8 mouse cellular contexts compared by ENCODE assay signal in genomic region chr9:45555036-45555826, GRCm38 (mm10).
DNase-seq lines count a peak whose midpoint lies in the region; ATAC-seq and TF ChIP-seq lines count a peak whose summit lies in the region.

No protein-coding gene starts in this region.

- H3K4me3 ChIP-seq in left cerebral cortex, adult 2 months = no peak overlapping the region
- H3K4me3 ChIP-seq in forebrain, embryonic 11.5 days (ENCODE audit: low read depth, low read length) = no peak overlapping the region
- no peak overlapping the region for H3K4me3 ChIP-seq in hindbrain, embryonic 11.5 days (ENCODE audit: low read depth, low read length)
- no peak overlapping the region for H3K4me3 ChIP-seq in midbrain, embryonic 13.5 days (replicated peaks)

- no peak overlapping the region for H3K9ac ChIP-seq in forebrain, embryonic 11.5 days (ENCODE audit: low read length)
- H3K9ac ChIP-seq in hindbrain, embryonic 11.5 days (ENCODE audit: low read depth, low read length) = no peak overlapping the region
- H3K9ac ChIP-seq in midbrain, embryonic 13.5 days (replicated peaks) = no peak overlapping the region

- H3K27ac ChIP-seq in left cerebral cortex, adult 2 months = peak overlapping the region; percentile 75
- no peak overlapping the region for H3K27ac ChIP-seq in forebrain, embryonic 11.5 days (ENCODE audit: low read depth, low read length)
- no peak overlapping the region for H3K27ac ChIP-seq in hindbrain, embryonic 11.5 days (ENCODE audit: low read depth, low read length)
- peak overlapping the region; percentile 27 for H3K27ac ChIP-seq in midbrain, embryonic 13.5 days

- H3K4me2 ChIP-seq in forebrain, embryonic 11.5 days (ENCODE audit: low read depth, low read length, severe bottlenecking) = no peak overlapping the region
- no peak overlapping the region for H3K4me2 ChIP-seq in hindbrain, embryonic 11.5 days (replicated peaks; ENCODE audit: low read depth, low read length)
- H3K4me2 ChIP-seq in midbrain, embryonic 13.5 days (replicated peaks) = 0 out of 2 replicates have a peak overlapping the region, but pooled peaks have one; percentile 7

- TF ChIP-seq CTCF in left cerebral cortex, adult 2 months (IDR thresholded peaks at IDR 0.05) = no peak

- H3K27me3 ChIP-seq in forebrain, embryonic 11.5 days (ENCODE audit: control insufficient read depth, insufficient read depth, low read length) = no peaks in the 10 kb centered on the region
- no peaks in the 10 kb centered on the region for H3K27me3 ChIP-seq in hindbrain, embryonic 11.5 days (ENCODE audit: control insufficient read depth, insufficient read depth, low read length)
- no peaks in the 10 kb centered on the region for H3K27me3 ChIP-seq in midbrain, embryonic 13.5 days

- H3K4me1 ChIP-seq in forebrain, embryonic 11.5 days (replicated peaks; ENCODE audit: control insufficient read depth, insufficient read depth, low read length) = no peaks in the 10 kb centered on the region; the same call in 1 of the 2 replicates
- H3K4me1 ChIP-seq in hindbrain, embryonic 11.5 days (replicated peaks; ENCODE audit: control insufficient read depth, insufficient read depth, low read length) = peaks cover 1% of the 10 kb centered on the region; the same call in 1 of the 2 replicates
- H3K4me1 ChIP-seq in midbrain, embryonic 13.5 days (replicated peaks) = peaks cover 27% of the 10 kb centered on the region

- WGBS in forebrain, embryonic 11.5 days = 33% methylated on average over 17 of the region's 17 CpGs
- 41% methylated on average over 17 of the region's 17 CpGs for WGBS in hindbrain, embryonic 11.5 days
- 24% methylated on average over 17 of the region's 17 CpGs for WGBS in midbrain, embryonic 13.5 days

- intact Hi-C loops in left cerebral cortex, adult 2 months (cut with DNase I) = no loop called here
- intact Hi-C loops in gastrocnemius, postnatal 36 days (cut with DNase I) = no loop called here

- ATAC-seq in forebrain, embryonic 11.5 days (replicated peaks; ENCODE audit: low FRiP score) = no peak
- no peak for ATAC-seq in hindbrain, embryonic 11.5 days (ENCODE audit: low FRiP score)
- ATAC-seq in midbrain, embryonic 13.5 days = peak; percentile 43; the same call in 1 of the 2 replicates

- no peaks in the 10 kb centered on the region for H3K36me3 ChIP-seq in forebrain, embryonic 11.5 days (ENCODE audit: control insufficient read depth, insufficient read depth, low read length)
- no peaks in the 10 kb centered on the region for H3K36me3 ChIP-seq in hindbrain, embryonic 11.5 days (ENCODE audit: control insufficient read depth, insufficient read depth, low read length)
- H3K36me3 ChIP-seq in midbrain, embryonic 13.5 days = no peaks in the 10 kb centered on the region

- peak; percentile 35 to 36 for DNase-seq in left cerebral cortex, adult 2 months (ENCODE audit: extremely low spot score in 1 of 2, low spot score in 2 of 2)
- DNase-seq in left cerebral cortex, adult 11 months (ENCODE audit: low spot score) = no peak
- DNase-seq in forebrain, embryonic 11.5 days (ENCODE audit: low spot score) = peak; percentile 55
- DNase-seq in hindbrain, embryonic 11.5 days (ENCODE audit: low spot score) = peak; percentile 36
- no peak for DNase-seq in thymus, postnatal 4 days
- DNase-seq in gastrocnemius, postnatal 36 days = no peak
- DNase-seq in adrenal gland, adult 8-10 months = no peak

- no peaks in the 10 kb centered on the region for H3K9me3 ChIP-seq in forebrain, embryonic 11.5 days (ENCODE audit: control insufficient read depth, low read length)
- no peaks in the 10 kb centered on the region for H3K9me3 ChIP-seq in hindbrain, embryonic 11.5 days (ENCODE audit: control insufficient read depth, low read length)
- no peaks in the 10 kb centered on the region for H3K9me3 ChIP-seq in midbrain, embryonic 13.5 days

Comparison
In these comparisons a context has a peak if more than half of its experiments do, and no peak if none do; other contexts are left out.
1. DNase-seq: peak in left cerebral cortex, adult 2 months (2 of 2), forebrain, embryonic 11.5 days (single experiment) and hindbrain, embryonic 11.5 days (single experiment); none in left cerebral cortex, adult 11 months (single experiment), thymus, postnatal 4 days (single experiment), gastrocnemius, postnatal 36 days (0 of 2) and adrenal gland, adult 8-10 months (single experiment).
2. H3K27ac ChIP-seq: peak in left cerebral cortex, adult 2 months (single experiment) and midbrain, embryonic 13.5 days (single experiment); none in forebrain, embryonic 11.5 days (single experiment) and hindbrain, embryonic 11.5 days (single experiment).